Mouse (Mus musculus) limb, embryonic 10.5 days (tissue): ENCODE results near the gene Dppa4. TPM values are rescaled to one million over a fixed set of nuclear protein-coding genes. Genes with fewer than 3 reads are reported as not detected.

Source experiments
- polyA plus RNA-seq: library from polyadenylated mRNA; unstranded; fragments of >200 nt; fragmentation: Nextera tagmentation; extraction: Ambion mirVana; gene quantifications from 2 replicates; pipeline ENCODE4 v1.2.1, GENCODE M21; 2016

The Dppa4 gene
- polyA plus RNA-seq, 1 experiment from 2014 or later: not detected

Other genes with a start within 250 kb of the Dppa4 start
- not detected in 2 replicates for gene Dppa2, start 20.2 kb downstream of the Dppa4 start, polyA plus RNA-seq
- gene Gm5485, start 128.7 kb downstream of the Dppa4 start, polyA plus RNA-seq: not detected in 2 replicates
- gene Morc1, start 147.5 kb downstream of the Dppa4 start, polyA plus RNA-seq: not detected in 2 replicates